Mouse (Mus musculus): Measurements from ENCODE around the gene Sumo2. TPM values are rescaled to one million over a fixed set of nuclear protein-coding genes. Genes with fewer than 3 reads are reported as not detected.

Sumo2 gene
- polyA plus RNA-seq, 1 experiment from 2014 or later, result 1,509 TPM

GRCm38 (mm10) chr11:115522703-115523102, 13.4 kb downstream of the Sumo2 start:
- no peak for ATAC-seq (replicated peaks; ENCODE audit: low FRiP score)

DNA sequence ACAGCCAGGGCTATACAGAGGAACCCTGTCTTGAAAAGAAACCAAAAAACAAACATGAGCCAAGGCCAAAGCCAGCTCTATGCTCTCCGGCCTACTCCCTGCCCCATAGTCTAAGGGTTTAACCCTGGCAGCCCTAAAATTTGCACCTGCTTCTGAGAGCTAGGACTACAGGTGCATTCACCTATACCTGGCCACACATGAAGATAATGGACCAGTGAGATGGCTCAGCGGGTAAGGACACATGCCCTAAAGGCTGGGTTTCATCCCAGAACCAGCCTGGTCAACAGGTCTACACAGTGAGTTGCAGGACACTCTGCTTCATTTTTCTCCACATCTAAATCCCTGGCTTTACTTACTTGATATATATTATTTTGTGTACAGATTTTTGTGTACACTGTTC, 13.8 kb downstream of the Sumo2 start:
- Histone ChIP-seq H3K4me1 (replicated peaks; ENCODE audit: control insufficient read depth, insufficient read depth, low read length) (no peaks in the 10 kb centered on the region), H3K36me3 (ENCODE audit: control insufficient read depth, insufficient read depth, low read length) (peaks cover 6% of the 10 kb centered on the region; the same call in 1 of the 2 replicates), H3K4me3 (ENCODE audit: low read depth, low read length) (no peak overlapping the region), H3K27me3 (ENCODE audit: control insufficient read depth, insufficient read depth, low read length) (no peaks in the 10 kb centered on the region), H3K9me3 (ENCODE audit: control insufficient read depth, low read length) (no peaks in the 10 kb centered on the region), H3K9ac (ENCODE audit: low read length) (no peak overlapping the region), H3K27ac (ENCODE audit: low read depth, low read length) (no peak overlapping the region), H3K4me2 (ENCODE audit: low read depth, low read length, severe bottlenecking) (no peak overlapping the region)
- WGBS, result 84% methylated on average over 2 of the region's 2 CpGs
- ATAC-seq (replicated peaks; ENCODE audit: low FRiP score) (no peak), DNase-seq (ENCODE audit: low spot score) (no peak)

More at GRCm38 (mm10) chr11:115522703-115523102, 13.4 kb downstream of the Sumo2 start:
- no peak overlapping the region for H3K9ac ChIP-seq (ENCODE audit: low read length)
- H3K4me1 ChIP-seq (replicated peaks; ENCODE audit: control insufficient read depth, insufficient read depth, low read length), result no peaks in the 10 kb centered on the region
- H3K4me3 ChIP-seq (ENCODE audit: low read depth, low read length), result no peak overlapping the region
- H3K4me2 ChIP-seq (ENCODE audit: low read depth, low read length, severe bottlenecking), result no peak overlapping the region
- 77% methylated on average over 2 of the region's 2 CpGs for WGBS
- peaks cover 6% of the 10 kb centered on the region; the same call in 1 of the 2 replicates for H3K36me3 ChIP-seq (ENCODE audit: control insufficient read depth, insufficient read depth, low read length)
- H3K27me3 ChIP-seq (ENCODE audit: control insufficient read depth, insufficient read depth, low read length), result no peaks in the 10 kb centered on the region
- DNase-seq (ENCODE audit: low spot score), result no peak
- H3K9me3 ChIP-seq (ENCODE audit: control insufficient read depth, low read length), result no peaks in the 10 kb centered on the region
- no peak overlapping the region for H3K27ac ChIP-seq (ENCODE audit: low read depth, low read length)

GRCm38 (mm10) chr11:115521080-115521479, 15.0 kb downstream of the Sumo2 start:
- Histone ChIP-seq H3K4me1 (replicated peaks; ENCODE audit: control insufficient read depth, insufficient read depth, low read length) (no peaks in the 10 kb centered on the region), H3K36me3 (ENCODE audit: control insufficient read depth, insufficient read depth, low read length) (peaks cover 5% of the 10 kb centered on the region; the same call in 1 of the 2 replicates)

GRCm38 (mm10) chr11:115520218-115520617, 15.9 kb downstream of the Sumo2 start:
- Histone ChIP-seq H3K27ac (ENCODE audit: low read depth, low read length) (no peak overlapping the region), H3K4me2 (ENCODE audit: low read depth, low read length, severe bottlenecking) (no peak overlapping the region), H3K9ac (ENCODE audit: low read length) (no peak overlapping the region), H3K36me3 (ENCODE audit: control insufficient read depth, insufficient read depth, low read length) (peaks cover 2% of the 10 kb centered on the region; the same call in 1 of the 2 replicates), H3K9me3 (ENCODE audit: control insufficient read depth, low read length) (no peaks in the 10 kb centered on the region), H3K27me3 (ENCODE audit: control insufficient read depth, insufficient read depth, low read length) (no peaks in the 10 kb centered on the region), H3K4me1 (replicated peaks; ENCODE audit: control insufficient read depth, insufficient read depth, low read length) (no peaks in the 10 kb centered on the region), H3K4me3 (ENCODE audit: low read depth, low read length) (no peak overlapping the region)
- 59% methylated on average over 2 of the region's 2 CpGs for WGBS
- no peak for ATAC-seq (replicated peaks; ENCODE audit: low FRiP score)
- no peak for DNase-seq (ENCODE audit: low spot score)

More at GRCm38 (mm10) chr11:115521080-115521479, 15.0 kb downstream of the Sumo2 start:
- Histone ChIP-seq H3K27me3 (ENCODE audit: control insufficient read depth, insufficient read depth, low read length) (no peaks in the 10 kb centered on the region), H3K4me2 (ENCODE audit: low read depth, low read length, severe bottlenecking) (no peak overlapping the region), H3K4me3 (ENCODE audit: low read depth, low read length) (no peak overlapping the region), H3K27ac (ENCODE audit: low read depth, low read length) (no peak overlapping the region), H3K9ac (ENCODE audit: low read length) (no peak overlapping the region), H3K9me3 (ENCODE audit: control insufficient read depth, low read length) (no peaks in the 10 kb centered on the region)
- DNase-seq (ENCODE audit: low spot score) (no peak), ATAC-seq (replicated peaks; ENCODE audit: low FRiP score) (no peak)
- 84% methylated on average over 4 of the region's 4 CpGs for WGBS

DNA sequence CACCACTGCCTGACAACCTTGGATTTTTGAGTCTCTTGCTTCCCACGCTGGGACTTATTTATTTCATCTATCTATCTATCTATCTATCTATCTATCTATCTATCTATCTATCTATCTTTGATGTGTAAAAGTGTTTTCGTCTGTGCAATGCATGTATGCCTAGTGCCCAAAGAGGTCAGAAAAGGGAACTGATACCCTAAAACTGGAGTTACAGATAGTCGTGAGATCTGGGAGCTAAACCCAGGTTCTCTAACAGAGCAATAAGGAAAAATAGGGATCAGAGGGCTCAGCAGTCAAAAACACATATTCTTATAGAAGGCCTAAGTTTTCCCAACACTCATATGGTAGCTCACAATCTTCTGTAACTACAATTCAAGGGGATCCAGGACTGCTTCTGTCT, 16.5 kb downstream of the Sumo2 start:
- Histone ChIP-seq H3K9me3 (ENCODE audit: control insufficient read depth, low read length) (no peaks in the 10 kb centered on the region), H3K27me3 (ENCODE audit: control insufficient read depth, insufficient read depth, low read length) (no peaks in the 10 kb centered on the region), H3K9ac (ENCODE audit: low read length) (no peak overlapping the region), H3K4me1 (replicated peaks; ENCODE audit: control insufficient read depth, insufficient read depth, low read length) (no peaks in the 10 kb centered on the region), H3K4me3 (ENCODE audit: low read depth, low read length) (no peak overlapping the region), H3K27ac (ENCODE audit: low read depth, low read length) (no peak overlapping the region), H3K4me2 (ENCODE audit: low read depth, low read length, severe bottlenecking) (no peak overlapping the region), H3K36me3 (ENCODE audit: control insufficient read depth, insufficient read depth, low read length) (peaks cover 2% of the 10 kb centered on the region; the same call in 1 of the 2 replicates)
- WGBS, result 94% methylated on average over 3 of the region's 3 CpGs
- DNase-seq (ENCODE audit: low spot score), result no peak
- ATAC-seq (replicated peaks; ENCODE audit: low FRiP score), result no peak

DNA sequence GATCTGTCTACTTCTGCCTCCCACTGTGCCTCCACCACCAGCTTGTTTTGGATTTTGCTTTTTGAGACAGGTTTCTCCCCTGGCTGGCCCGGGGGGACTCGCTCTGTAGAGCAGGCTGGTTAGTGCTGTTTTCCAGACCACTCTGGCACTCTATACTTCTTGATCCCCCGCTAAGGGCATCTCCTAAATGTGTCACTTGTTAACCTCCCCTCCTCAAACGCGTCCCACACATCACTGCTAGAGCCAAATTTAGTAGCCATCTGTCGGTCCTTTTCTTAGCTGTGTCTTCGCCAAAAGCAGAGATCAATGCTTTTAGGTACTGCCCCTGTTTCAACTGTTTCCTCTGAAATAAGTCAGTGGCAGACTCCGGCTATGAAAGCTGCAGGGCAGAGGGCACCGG, 17.4 kb downstream of the Sumo2 start:
- WGBS, result 82% methylated on average over 9 of the region's 9 CpGs
- Histone ChIP-seq H3K4me1 (replicated peaks; ENCODE audit: control insufficient read depth, insufficient read depth, low read length) (no peaks in the 10 kb centered on the region), H3K9ac (ENCODE audit: low read length) (no peak overlapping the region), H3K27ac (ENCODE audit: low read depth, low read length) (no peak overlapping the region), H3K4me3 (ENCODE audit: low read depth, low read length) (no peak overlapping the region), H3K4me2 (ENCODE audit: low read depth, low read length, severe bottlenecking) (no peak overlapping the region), H3K27me3 (ENCODE audit: control insufficient read depth, insufficient read depth, low read length) (no peaks in the 10 kb centered on the region), H3K9me3 (ENCODE audit: control insufficient read depth, low read length) (no peaks in the 10 kb centered on the region), H3K36me3 (ENCODE audit: control insufficient read depth, insufficient read depth, low read length) (peaks cover 2% of the 10 kb centered on the region; the same call in 1 of the 2 replicates)
- ATAC-seq (replicated peaks; ENCODE audit: low FRiP score) (no peak), DNase-seq (ENCODE audit: low spot score) (no peak)

DNA sequence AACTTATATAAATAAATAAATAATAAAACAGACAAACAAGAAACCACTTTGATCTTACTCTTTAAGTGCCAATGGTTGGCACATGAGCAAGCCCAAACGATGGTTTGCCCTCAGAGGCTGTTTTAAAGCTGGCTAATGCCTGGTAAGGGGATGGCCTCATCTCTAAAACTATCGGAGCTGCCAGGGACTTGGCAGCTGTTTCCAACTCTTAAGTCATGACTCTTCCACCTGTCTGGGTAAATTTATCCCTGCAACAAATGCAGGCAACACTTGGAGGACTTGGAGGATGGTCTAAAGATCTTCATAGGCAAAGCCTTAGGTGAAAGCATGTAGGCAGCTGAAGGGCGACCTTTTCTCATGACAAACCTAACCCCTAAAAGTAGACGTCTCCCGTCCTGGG, 19.1 kb downstream of the Sumo2 start:
- H3K9me3 ChIP-seq (ENCODE audit: control insufficient read depth, low read length), result no peaks in the 10 kb centered on the region
- H3K27ac ChIP-seq (ENCODE audit: low read depth, low read length), result no peak overlapping the region
- H3K36me3 ChIP-seq (ENCODE audit: control insufficient read depth, insufficient read depth, low read length), result no peaks in the 10 kb centered on the region
- no peak for ATAC-seq (replicated peaks; ENCODE audit: low FRiP score)
- no peak for DNase-seq (ENCODE audit: low spot score)
- no peak overlapping the region for H3K9ac ChIP-seq (ENCODE audit: low read length)
- H3K4me2 ChIP-seq (ENCODE audit: low read depth, low read length, severe bottlenecking), result no peak overlapping the region
- WGBS, result 85% methylated on average over 5 of the region's 5 CpGs
- no peaks in the 10 kb centered on the region for H3K27me3 ChIP-seq (ENCODE audit: control insufficient read depth, insufficient read depth, low read length)
- 0 out of 2 replicates have a peak, but pooled peaks cover 2% of the 10 kb centered on the region for H3K4me1 ChIP-seq (replicated peaks; ENCODE audit: control insufficient read depth, insufficient read depth, low read length)
- no peak overlapping the region for H3K4me3 ChIP-seq (ENCODE audit: low read depth, low read length)

- Histone ChIP-seq H3K9ac (ENCODE audit: low read length) (no peak overlapping the region), H3K36me3 (ENCODE audit: control insufficient read depth, insufficient read depth, low read length) (no peaks in the 10 kb centered on the region), H3K4me1 (replicated peaks; ENCODE audit: control insufficient read depth, insufficient read depth, low read length) (peaks cover 17% of the 10 kb centered on the region), H3K9me3 (ENCODE audit: control insufficient read depth, low read length) (no peaks in the 10 kb centered on the region), H3K4me3 (ENCODE audit: low read depth, low read length) (no peak overlapping the region), H3K4me2 (ENCODE audit: low read depth, low read length, severe bottlenecking) (no peak overlapping the region), H3K27me3 (ENCODE audit: control insufficient read depth, insufficient read depth, low read length) (no peaks in the 10 kb centered on the region), H3K27ac (ENCODE audit: low read depth, low read length) (no peak overlapping the region)
- no peak for DNase-seq (ENCODE audit: low spot score)
- no peak for ATAC-seq (replicated peaks; ENCODE audit: low FRiP score)
- WGBS, result 75% methylated on average over 6 of the region's 6 CpGs
These were observed 21.1 kb downstream of the Sumo2 start for GRCm38 (mm10) chr11:115515021-115515420.

DNA sequence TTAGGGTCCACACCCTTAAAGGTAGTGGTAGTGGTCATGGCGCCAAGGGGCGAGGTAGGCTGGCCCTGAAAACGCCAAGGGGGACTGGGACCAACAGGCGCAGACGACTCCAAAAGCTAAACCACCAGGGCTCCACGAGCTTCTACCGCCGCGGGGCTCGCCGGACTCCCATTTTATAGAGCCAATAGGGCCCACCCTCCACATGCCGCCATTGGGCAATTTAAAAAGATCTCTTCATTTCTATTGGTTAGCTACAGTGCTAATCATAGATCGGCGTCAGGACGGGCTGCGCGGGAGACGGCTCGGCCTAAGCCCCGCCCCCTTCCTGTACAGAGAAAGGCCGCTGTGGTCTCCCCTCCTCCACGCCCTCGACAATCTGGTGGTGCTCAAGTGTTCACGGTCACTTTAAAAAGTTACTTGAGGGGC, 21.8 kb downstream of the Sumo2 start, which contains the start of gene Jpt1:
TSS of gene Jpt1 (minus strand) at position 150 of the 426 bp plus-strand sequence.
- Histone ChIP-seq H3K9ac (ENCODE audit: low read length) (peak within 1 kb of the TSS; percentile 96), H3K27me3 (ENCODE audit: control insufficient read depth, insufficient read depth, low read length) (no peaks in the 10 kb centered on the region), H3K36me3 (ENCODE audit: control insufficient read depth, insufficient read depth, low read length) (no peaks in the 10 kb centered on the region), H3K27ac (ENCODE audit: low read depth, low read length) (peak within 1 kb of the TSS; percentile 81), H3K4me2 (ENCODE audit: low read depth, low read length, severe bottlenecking) (peak within 1 kb of the TSS; percentile 87), H3K4me1 (replicated peaks; ENCODE audit: control insufficient read depth, insufficient read depth, low read length) (peaks cover 18% of the 10 kb centered on the region), H3K9me3 (ENCODE audit: control insufficient read depth, low read length) (no peaks in the 10 kb centered on the region), H3K4me3 (ENCODE audit: low read depth, low read length) (peak within 1 kb of the TSS; percentile 99)
- WGBS, result 0% methylated on average over 24 of the region's 24 CpGs
- DNase-seq (ENCODE audit: low spot score), result peak; percentile 97
- peak; percentile 98 for ATAC-seq (replicated peaks; ENCODE audit: low FRiP score)
